14 mouse cellular contexts compared by ENCODE assay signal in the genomic region with DNA sequence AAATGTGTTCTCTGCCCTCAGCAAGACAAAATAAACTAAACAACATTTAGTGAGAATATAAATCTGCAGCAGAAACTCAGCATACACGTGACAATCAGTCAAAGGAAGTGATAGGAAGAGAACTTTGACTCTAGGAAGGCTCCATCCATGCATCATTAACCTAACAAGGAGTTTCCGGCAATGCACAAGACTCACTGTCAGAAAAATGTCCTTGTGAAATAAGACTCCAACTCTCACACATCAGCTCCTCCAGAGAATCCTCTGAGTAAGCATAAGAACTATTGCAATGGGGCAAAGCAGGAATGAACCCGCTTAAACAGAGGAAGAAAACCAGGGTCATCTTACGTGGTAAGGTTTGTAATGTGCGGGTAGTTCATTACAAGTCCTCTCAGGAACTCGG.
"Had no signal": no experiment of that assay in that cellular context is flagged by ENCODE, and none has a peak within 500 bp of the region (broad histone marks: within the 10 kb centered on the region; RNA-seq: fewer than 3 reads in every experiment).

No protein-coding gene starts in this region.

- H3K4me2 ChIP-seq: intestine, embryonic 15.5 days; liver, embryonic 13.5 days; midbrain, embryonic 11.5 days had no signal

- H3K27ac ChIP-seq: intestine, embryonic 15.5 days; left cerebral cortex, adult 2 months; liver, embryonic 13.5 days had no signal

- H3K36me3 ChIP-seq: intestine, embryonic 15.5 days had no signal

- H3K4me3 ChIP-seq: intestine, embryonic 15.5 days; left cerebral cortex, adult 2 months; liver, embryonic 13.5 days had no signal

- H3K9ac ChIP-seq: intestine, embryonic 15.5 days; liver, embryonic 13.5 days had no signal

- H3K9me3 ChIP-seq: intestine, embryonic 15.5 days; liver, embryonic 13.5 days had no signal

- H3K27me3 ChIP-seq: intestine, embryonic 15.5 days; liver, embryonic 13.5 days had no signal

- DNase-seq: layer of hippocampus, postnatal 36 days; liver, embryonic 13.5 days; lung, adult 2 months; lung, postnatal 14 days; lung, postnatal 4 days; midbrain, embryonic 14.5 days; right cerebral cortex, adult 18-20 months; right cerebral cortex, postnatal 14 days; right cerebral cortex, postnatal 4 days; thymus, adult 18-20 months; thymus, postnatal 36 days had no signal

- H3K4me1 ChIP-seq: intestine, embryonic 15.5 days; liver, embryonic 13.5 days had no signal

- ATAC-seq: intestine, embryonic 15.5 days had no signal
